Mouse (Mus musculus) heart, postnatal 0 days (tissue): Measurements from ENCODE around the gene Cdkn1c.

Experiments used
- CTCF ChIP-seq: IDR thresholded peaks from 2 replicates; pipeline ENCODE4 v1.5.1; 2016; ENCODE audit warnings: antibody characterized with exemption, control low read depth, low read depth
- EP300 ChIP-seq: IDR thresholded peaks from 2 replicates; pipeline ENCODE4 v1.6.1; 2016; ENCODE audit warnings: antibody characterized with exemption, low read depth

- TF ChIP-seq CTCF = no peak
- no peak for TF ChIP-seq EP300
Measured at GRCm38 (mm10) chr7:143500912-143501311, 40.1 kb upstream of the Cdkn1c start.
